Mouse (Mus musculus) liver, embryonic 13.5 days (tissue): Measurements from ENCODE around the gene 0610010K14Rik. TPM values are rescaled to one million over a fixed set of nuclear protein-coding genes. Genes with fewer than 3 reads are reported as not detected.

Experiments used
- ATAC-seq: fragments of 200-750 bp; cut with Nextera tagmentation; 2 replicates; pipeline ENCODE4 v1.8.0; 2017; ENCODE audit warnings: low read depth, mild to moderate bottlenecking, moderate number of reproducible peaks, moderate library complexity
- DNase-seq: peaks from one replicate; pipeline ENCODE4 v3.0.0; 2022
- H3K27ac ChIP-seq: fragments of 300-500 bp; sonication (generic); 2 replicates; pipeline ENCODE4 v1.5.1; 2015; ENCODE audit warnings: moderate library complexity, mild to moderate bottlenecking, inconsistent platforms
- H3K27me3 ChIP-seq: fragments of 300-500 bp; sonication (generic); 2 replicates; pipeline ENCODE4 v1.6.1; 2015; ENCODE audit warnings: mild to moderate bottlenecking, inconsistent platforms
- H3K36me3 ChIP-seq: fragments of 300-500 bp; sonication (generic); 2 replicates; pipeline ENCODE4 v1.6.1; 2015; ENCODE audit warnings: mild to moderate bottlenecking, inconsistent platforms
- H3K4me1 ChIP-seq: fragments of 300-500 bp; sonication (generic); replicated peaks from 2 replicates; pipeline ENCODE4 v1.6.1; 2015; ENCODE audit warnings: inconsistent platforms
- H3K4me2 ChIP-seq: fragments of 300-500 bp; sonication (generic); 2 replicates; pipeline ENCODE4 v1.6.1; 2015; ENCODE audit warnings: inconsistent platforms, mild to moderate bottlenecking, moderate library complexity
- H3K4me3 ChIP-seq: fragments of 300-500 bp; sonication (generic); replicated peaks from 2 replicates; pipeline ENCODE4 v1.5.1; 2015; ENCODE audit warnings: mild to moderate bottlenecking, inconsistent platforms
- H3K9ac ChIP-seq: fragments of 300-500 bp; sonication (generic); 2 replicates; pipeline ENCODE4 v1.6.1; 2015; ENCODE audit warnings: mild to moderate bottlenecking, inconsistent platforms
- H3K9me3 ChIP-seq: fragments of 300-500 bp; sonication (generic); replicated peaks from 2 replicates; pipeline ENCODE4 v1.6.1; 2016; ENCODE audit warnings: inconsistent platforms
- WGBS: fragments of 180-500 bp; shearing (Covaris S2); methylation state at CpG from one replicate; pipeline ENCODE4 v1.1.7; 2015; ENCODE audit not compliant: insufficient replicate concordance; 5-methylcytosine and 5-hydroxymethylcytosine counted together
- polyA plus RNA-seq: library from polyadenylated mRNA; unstranded; fragments of >200 nt; fragmentation: Nextera tagmentation; extraction: Ambion mirVana; gene quantifications from 2 replicates; pipeline ENCODE4 v1.2.1, GENCODE M21; 2015

The 0610010K14Rik gene
- polyA plus RNA-seq, 1 experiment from 2014 or later, result 85.7 TPM

GRCm38 (mm10) chr11:70225798-70226601 is 11.7 kb downstream of the 0610010K14Rik start:
- Histone ChIP-seq H3K4me3 (peak overlapping the region; percentile 33), H3K27ac (peak overlapping the region; percentile 48; the same call in 1 of the 2 replicates), H3K36me3 (no peaks in the 10 kb centered on the region), H3K27me3 (peaks cover 53% of the 10 kb centered on the region), H3K9me3 (no peaks in the 10 kb centered on the region), H3K4me2 (peak overlapping the region; percentile 75), H3K4me1 (peaks cover 97% of the 10 kb centered on the region), H3K9ac (peak overlapping the region; percentile 42; the same call in 1 of the 2 replicates)
- 41% methylated on average over 27 of the region's 27 CpGs for WGBS
- ATAC-seq (no peak), DNase-seq (no peak)

GRCm38 (mm10) chr11:70223724-70224123 is 14.0 kb downstream of the 0610010K14Rik start:
- Histone ChIP-seq H3K27ac (peak overlapping the region; percentile 65), H3K4me2 (peak overlapping the region; percentile 13; the same call in 1 of the 2 replicates), H3K9ac (peak overlapping the region; percentile 46; the same call in 1 of the 2 replicates), H3K27me3 (peaks cover 36% of the 10 kb centered on the region), H3K4me1 (peaks cover 97% of the 10 kb centered on the region), H3K36me3 (no peaks in the 10 kb centered on the region), H3K4me3 (no peak overlapping the region), H3K9me3 (no peaks in the 10 kb centered on the region)
- WGBS, result 32% methylated on average over 9 of the region's 9 CpGs
- no peak for DNase-seq
- ATAC-seq, result no peak

- H3K4me2 ChIP-seq, result peak overlapping the region; percentile 97
- H3K4me1 ChIP-seq, result peaks cover 85% of the 10 kb centered on the region
- ATAC-seq (peak; percentile 85), DNase-seq (peak; percentile 71)
- H3K27ac ChIP-seq, result peak overlapping the region; percentile 99
- H3K4me3 ChIP-seq, result peak overlapping the region; percentile 77
- H3K36me3 ChIP-seq, result peaks cover 11% of the 10 kb centered on the region; the same call in 1 of the 2 replicates
- H3K27me3 ChIP-seq, result peaks cover 24% of the 10 kb centered on the region
- no peaks in the 10 kb centered on the region for H3K9me3 ChIP-seq
- H3K9ac ChIP-seq, result peak overlapping the region; percentile 90
- 3% methylated on average over 14 of the region's 14 CpGs for WGBS
Observed at GRCm38 (mm10) chr11:70221603-70222500, 15.9 kb downstream of the 0610010K14Rik start.

GRCm38 (mm10) chr11:70220731-70221602 is 16.7 kb downstream of the 0610010K14Rik start, which contains the start of gene Slc16a13:
TSS of gene Slc16a13 (minus strand) at chr11:70221064.
- Histone ChIP-seq H3K27ac (peak within 1 kb of the TSS; percentile 99), H3K36me3 (peaks cover 14% of the 10 kb centered on the region; the same call in 1 of the 2 replicates), H3K4me3 (peak within 1 kb of the TSS; percentile 77), H3K9ac (peak within 1 kb of the TSS; percentile 90), H3K27me3 (peaks cover 24% of the 10 kb centered on the region), H3K4me2 (peak within 1 kb of the TSS; percentile 97), H3K4me1 (peaks cover 76% of the 10 kb centered on the region), H3K9me3 (no peaks in the 10 kb centered on the region)
- DNase-seq, result peak; percentile 95
- ATAC-seq, result peak; percentile 86
- WGBS, result under 1% methylated on average over 28 of the region's 28 CpGs

- peak overlapping the region; percentile 99 for H3K27ac ChIP-seq
- H3K4me3 ChIP-seq, result peak overlapping the region; percentile 77
- H3K9ac ChIP-seq, result peak overlapping the region; percentile 90
- 2% methylated on average over 24 of the region's 24 CpGs for WGBS
- peak overlapping the region; percentile 97 for H3K4me2 ChIP-seq
- no peak for ATAC-seq
- H3K27me3 ChIP-seq, result peaks cover 25% of the 10 kb centered on the region
- H3K9me3 ChIP-seq, result no peaks in the 10 kb centered on the region
- peaks cover 14% of the 10 kb centered on the region; the same call in 1 of the 2 replicates for H3K36me3 ChIP-seq
- peaks cover 71% of the 10 kb centered on the region for H3K4me1 ChIP-seq
- DNase-seq, result no peak
Observed at GRCm38 (mm10) chr11:70220323-70220722, 17.4 kb downstream of the 0610010K14Rik start.

GRCm38 (mm10) chr11:70219873-70220272 is 17.8 kb downstream of the 0610010K14Rik start:
- ATAC-seq, result no peak
- H3K4me1 ChIP-seq, result peaks cover 71% of the 10 kb centered on the region
- peaks cover 26% of the 10 kb centered on the region for H3K27me3 ChIP-seq
- peak overlapping the region; percentile 77 for H3K4me3 ChIP-seq
- H3K9me3 ChIP-seq, result no peaks in the 10 kb centered on the region
- peak overlapping the region; percentile 97 for H3K4me2 ChIP-seq
- peak overlapping the region; percentile 90 for H3K9ac ChIP-seq
- DNase-seq, result no peak
- 54% methylated on average over 7 of the region's 7 CpGs for WGBS
- H3K36me3 ChIP-seq, result peaks cover 14% of the 10 kb centered on the region; the same call in 1 of the 2 replicates
- peak overlapping the region; percentile 99 for H3K27ac ChIP-seq

- ATAC-seq (no peak), DNase-seq (no peak)
- H3K4me2 ChIP-seq, result peak overlapping the region; percentile 97
- WGBS, result 80% methylated on average over 15 of the region's 15 CpGs
- peaks cover 71% of the 10 kb centered on the region for H3K4me1 ChIP-seq
- peaks cover 36% of the 10 kb centered on the region for H3K27me3 ChIP-seq
- H3K9ac ChIP-seq, result peak overlapping the region; percentile 90
- H3K36me3 ChIP-seq, result peaks cover 14% of the 10 kb centered on the region; the same call in 1 of the 2 replicates
- H3K9me3 ChIP-seq, result no peaks in the 10 kb centered on the region
- peak overlapping the region; percentile 9; the same call in 1 of the 2 replicates for H3K27ac ChIP-seq
- peak overlapping the region; percentile 77 for H3K4me3 ChIP-seq
Observed at GRCm38 (mm10) chr11:70218741-70219470, 18.8 kb downstream of the 0610010K14Rik start.

GRCm38 (mm10) chr11:70218039-70218438 is 19.7 kb downstream of the 0610010K14Rik start:
- ATAC-seq (no peak), DNase-seq (no peak)
- Histone ChIP-seq H3K27me3 (peaks cover 44% of the 10 kb centered on the region), H3K4me2 (peak overlapping the region; percentile 97; the same call in 1 of the 2 replicates), H3K4me1 (peaks cover 67% of the 10 kb centered on the region), H3K4me3 (no peak overlapping the region), H3K9me3 (no peaks in the 10 kb centered on the region), H3K9ac (no peak overlapping the region), H3K36me3 (peaks cover 14% of the 10 kb centered on the region; the same call in 1 of the 2 replicates), H3K27ac (no peak overlapping the region)
- WGBS, result 68% methylated on average over 4 of the region's 4 CpGs

GRCm38 (mm10) chr11:70216103-70216502 is 21.6 kb downstream of the 0610010K14Rik start:
- H3K36me3 ChIP-seq, result peaks cover 14% of the 10 kb centered on the region; the same call in 1 of the 2 replicates
- H3K9me3 ChIP-seq, result no peaks in the 10 kb centered on the region
- H3K4me2 ChIP-seq, result no peak overlapping the region
- H3K27ac ChIP-seq, result no peak overlapping the region
- no peak overlapping the region for H3K4me3 ChIP-seq
- no peak for ATAC-seq
- DNase-seq, result no peak
- H3K9ac ChIP-seq, result no peak overlapping the region
- WGBS, result 71% methylated on average over 3 of the region's 3 CpGs
- H3K4me1 ChIP-seq, result peaks cover 48% of the 10 kb centered on the region
- peaks cover 61% of the 10 kb centered on the region for H3K27me3 ChIP-seq

- no peak for DNase-seq
- Histone ChIP-seq H3K9ac (no peak overlapping the region), H3K27me3 (peaks cover 68% of the 10 kb centered on the region), H3K4me3 (peak overlapping the region; percentile 39), H3K27ac (no peak overlapping the region), H3K36me3 (peaks cover 14% of the 10 kb centered on the region; the same call in 1 of the 2 replicates), H3K4me1 (peaks cover 42% of the 10 kb centered on the region), H3K4me2 (no peak overlapping the region), H3K9me3 (no peaks in the 10 kb centered on the region)
- ATAC-seq, result no peak
- 23% methylated on average over 22 of the region's 22 CpGs for WGBS
Observed at GRCm38 (mm10) chr11:70215301-70215700, 22.4 kb downstream of the 0610010K14Rik start.
